Mouse (Mus musculus) liver, adult 2 months (tissue): ENCODE data around the gene Arhgap45.

Experiments used
- CTCF ChIP-seq: fragments of 200-500 bp; IDR thresholded peaks from 2 replicates; pipeline ENCODE4 v1.5.1; 2011; ENCODE audit warnings: low read depth, low read length, control low read depth
- POLR2A ChIP-seq: fragments of 200-500 bp; IDR thresholded peaks from 2 replicates; pipeline ENCODE4 v1.6.1; 2011; ENCODE audit warnings: low read length, control low read depth; ENCODE audit not compliant: insufficient read depth; ENCODE audit errors: extremely low read depth

- TF ChIP-seq POLR2A (no peak), CTCF (no peak)
Observed at GRCm38 (mm10) chr10:79972831-79973230, 43.6 kb upstream of the Arhgap45 start.
